Mouse (Mus musculus): Measurements from ENCODE around the gene Cd44.

GRCm38 (mm10) chr2:102895197-102895596, 6.3 kb downstream of the Cd44 start:
- TF ChIP-seq CEBPB (IDR thresholded peaks at IDR 0.05; ENCODE audit: insufficient read depth, poor library complexity, severe bottlenecking) (no peak), E2F4 (IDR thresholded peaks at IDR 0.05; ENCODE audit: insufficient read depth) (no peak), TCF12 (IDR thresholded peaks at IDR 0.05; ENCODE audit: insufficient read depth, poor library complexity, severe bottlenecking) (no peak), MYOD1 (IDR thresholded peaks at IDR 0.05; ENCODE audit: control insufficient read depth in 1 of 3, insufficient read length in 2 of 3, low read depth in 2 of 3) (no peak), POLR2A (IDR thresholded peaks at IDR 0.05; ENCODE audit: insufficient read length, low read depth) (no peak), MAX (IDR thresholded peaks at IDR 0.05; ENCODE audit: low read depth) (no peak), USF1 (IDR thresholded peaks at IDR 0.05; ENCODE audit: low read depth) (no peak), MYOG (IDR thresholded peaks at IDR 0.05; ENCODE audit: control insufficient read depth in 1 of 3, insufficient read depth in 1 of 3, insufficient read length in 2 of 3, low read depth in 2 of 3) (no peak)

All from myocyte (in vitro differentiated cells).